Mouse (Mus musculus) kidney, adult 9 months (tissue): ENCODE results near the gene Olfr314.
"Not testable (repeated sequence)": the region's sequence is repeated elsewhere in the genome, so short reads cannot be mapped to it uniquely, and the experiment has no call there.

Experiments
- DNase-seq: peaks from one replicate; pipeline ENCODE4 v3.0.0; 2022

Gene Olfr314

GRCm38 (mm10) chr11:58782480-58783089, at the start of gene Olfr314:
TSS of gene Olfr314 (plus strand) at chr11:58782952.
- DNase-seq = no peak

GRCm38 (mm10) chr11:58733372-58733771, 49.4 kb upstream of the Olfr314 start:
- no peak for DNase-seq

GRCm38 (mm10) chr11:58738792-58739262, 43.9 kb upstream of the Olfr314 start, which contains the start of gene Olfr317:
TSS of gene Olfr317 (minus strand) at chr11:58739212.
- no peak for DNase-seq

GRCm38 (mm10) chr11:58751096-58751495, 31.7 kb upstream of the Olfr314 start:
- DNase-seq = not testable (repeated sequence)

DNA sequence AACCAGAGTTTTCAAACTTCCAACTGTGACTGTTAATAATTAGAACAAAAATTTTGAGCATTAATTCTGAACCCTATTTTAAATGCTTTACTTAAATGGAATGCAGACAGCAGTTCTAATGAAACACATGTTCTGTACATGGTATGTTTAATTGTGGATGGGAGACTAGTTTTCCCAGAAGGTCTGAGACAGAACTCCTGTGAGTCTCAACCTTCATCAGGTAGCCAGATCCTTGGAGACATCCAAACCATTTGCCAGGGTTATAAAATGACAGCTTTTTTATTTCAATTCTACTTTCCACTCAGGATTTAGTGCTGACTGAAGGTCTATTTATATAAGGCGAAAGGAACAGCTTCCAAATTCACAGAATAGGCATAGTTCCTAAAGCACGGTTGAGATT, 30.3 kb upstream of the Olfr314 start, which contains the start of gene Olfr316:
Gene Olfr316, plus strand, starts transcription at position 301 of the 400 bp plus-strand sequence.
- no peak for DNase-seq

GRCm38 (mm10) chr11:58772888-58773287, 9.9 kb upstream of the Olfr314 start, which contains the start of gene Olfr315:
TSS of gene Olfr315 (plus strand) at chr11:58773188.
- no peak for DNase-seq

DNA sequence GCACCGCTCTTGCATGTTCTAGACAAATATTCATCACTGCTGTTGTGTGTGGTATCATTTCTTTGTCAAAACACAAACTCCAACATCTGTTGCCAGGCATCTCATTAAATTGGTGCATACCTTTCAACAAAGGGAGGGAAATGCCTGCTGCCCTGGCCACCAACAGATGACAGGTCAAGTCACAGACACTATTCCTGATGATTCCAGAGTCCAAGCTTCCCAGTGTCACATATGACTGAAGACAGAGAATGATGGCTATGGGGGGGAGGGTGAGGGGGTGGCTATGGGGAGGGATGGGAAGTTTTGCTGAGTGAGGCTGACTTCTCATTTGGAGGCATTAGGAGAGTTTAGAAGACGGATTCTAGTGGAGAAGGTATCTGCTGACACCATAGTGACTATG, 1.4 kb downstream of the Olfr314 start:
- DNase-seq = no peak

GRCm38 (mm10) chr11:58787651-58788050, 4.9 kb downstream of the Olfr314 start:
- no peak for DNase-seq

GRCm38 (mm10) chr11:58788346-58788745, 5.6 kb downstream of the Olfr314 start:
- DNase-seq = no peak

DNA sequence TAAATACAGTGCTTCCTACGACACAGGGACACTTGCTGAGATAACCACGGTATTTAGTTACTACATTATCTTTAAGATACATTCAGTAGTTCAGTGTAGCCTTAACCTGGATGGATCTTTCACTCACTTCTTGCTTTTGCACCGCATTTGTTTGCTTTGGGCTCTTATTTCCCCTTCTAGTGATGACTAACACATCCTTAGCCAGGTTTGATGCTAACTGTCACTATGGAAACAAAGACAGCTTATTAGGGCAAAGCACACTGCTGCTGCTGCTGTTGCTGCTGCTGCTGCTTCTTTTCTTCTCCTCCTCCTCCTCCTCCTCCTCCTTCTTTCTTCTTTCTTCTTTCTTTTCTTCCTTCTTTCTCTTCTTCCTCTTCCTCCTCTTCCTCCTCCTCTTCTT, 6.8 kb downstream of the Olfr314 start:
- DNase-seq = no peak

DNA sequence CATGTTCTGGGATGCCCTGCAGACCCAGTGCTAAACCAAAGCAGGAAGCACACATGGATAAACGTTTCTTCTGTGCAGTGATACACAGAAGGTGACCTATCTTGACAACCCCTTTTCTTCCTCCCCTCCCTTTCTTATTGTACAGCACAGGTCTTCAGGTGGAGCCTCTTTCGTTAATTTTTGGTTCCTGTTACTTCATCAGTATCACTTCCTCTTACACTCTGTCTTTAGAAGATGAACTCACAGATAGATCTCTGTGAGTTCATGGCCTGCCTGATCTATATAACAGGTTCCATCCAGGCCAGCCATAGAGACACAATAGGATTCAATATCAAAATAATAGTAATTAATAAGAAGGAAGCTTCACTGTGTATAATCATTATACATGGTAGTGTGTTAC, 7.3 kb downstream of the Olfr314 start:
- no peak for DNase-seq

- no peak for DNase-seq
These were observed 7.9 kb downstream of the Olfr314 start for GRCm38 (mm10) chr11:58790646-58791045.

DNA sequence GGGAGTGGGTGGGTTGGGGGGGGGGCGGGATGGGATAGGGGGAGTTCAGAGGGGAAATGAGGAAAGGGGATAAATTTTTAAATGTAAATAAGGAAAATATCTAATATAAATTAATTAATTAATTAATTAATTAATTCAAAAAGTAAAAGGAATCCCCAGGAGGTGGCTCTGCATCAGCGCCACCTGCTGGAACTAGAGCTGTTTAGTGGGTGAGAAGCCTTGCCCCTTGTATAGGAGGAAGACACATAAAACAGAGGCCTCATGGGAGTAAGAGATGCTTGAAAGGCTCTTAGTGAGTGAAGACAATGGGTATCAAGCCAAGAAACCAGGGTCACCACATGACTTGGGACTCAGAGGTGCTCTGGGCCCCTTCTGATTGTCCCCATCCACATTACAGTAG, 13.1 kb downstream of the Olfr314 start:
- no peak for DNase-seq

- no peak for DNase-seq
These were observed 14.1 kb downstream of the Olfr314 start for GRCm38 (mm10) chr11:58796850-58797249.

DNA sequence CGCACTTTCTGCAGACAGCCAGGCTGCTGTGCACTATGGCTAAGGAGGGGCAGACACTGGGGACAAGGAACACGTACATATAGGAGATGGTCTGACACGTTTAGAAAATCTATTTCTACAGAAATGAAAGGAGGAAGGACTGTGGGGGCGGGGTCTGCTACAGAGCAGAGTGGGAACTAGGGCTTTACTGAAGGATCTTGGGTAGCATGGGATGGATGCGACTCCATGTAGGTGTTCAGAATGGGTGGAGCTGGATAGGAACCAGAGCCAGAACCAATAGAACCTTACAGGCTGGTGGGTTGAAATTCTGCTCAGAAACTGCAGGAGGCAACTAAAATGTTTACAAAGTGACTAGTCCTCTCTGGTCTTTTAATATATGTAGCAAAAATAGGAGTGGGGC, 17.0 kb downstream of the Olfr314 start:
- no peak for DNase-seq

- DNase-seq = no peak
These were observed 18.9 kb downstream of the Olfr314 start, which contains the start of gene Fam183b for GRCm38 (mm10) chr11:58801558-58802228. TSS of gene Fam183b (minus strand) at chr11:58801960.

- no peak for DNase-seq
These were observed 21.1 kb downstream of the Olfr314 start for GRCm38 (mm10) chr11:58803871-58804270.

GRCm38 (mm10) chr11:58804393-58804792, 21.6 kb downstream of the Olfr314 start:
- DNase-seq = no peak

DNA sequence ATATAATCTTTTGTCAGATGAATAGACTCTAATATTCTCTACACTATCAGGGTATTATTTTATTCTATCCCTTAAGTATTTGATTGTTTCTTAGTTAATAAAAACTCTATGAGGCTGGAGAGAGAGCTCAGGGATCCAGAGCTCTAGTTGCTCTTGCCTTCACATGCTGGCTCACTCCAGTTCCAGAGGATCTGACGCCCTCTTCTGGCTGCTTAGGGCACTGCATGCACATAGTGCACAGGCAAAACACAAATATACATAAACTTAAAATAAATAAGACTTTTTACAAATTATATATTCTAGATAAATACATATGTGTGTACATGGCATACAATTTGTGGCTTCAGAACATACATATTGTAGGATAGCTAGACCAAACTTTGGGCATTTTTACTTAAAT, 29.2 kb downstream of the Olfr314 start:
- no peak for DNase-seq

DNA sequence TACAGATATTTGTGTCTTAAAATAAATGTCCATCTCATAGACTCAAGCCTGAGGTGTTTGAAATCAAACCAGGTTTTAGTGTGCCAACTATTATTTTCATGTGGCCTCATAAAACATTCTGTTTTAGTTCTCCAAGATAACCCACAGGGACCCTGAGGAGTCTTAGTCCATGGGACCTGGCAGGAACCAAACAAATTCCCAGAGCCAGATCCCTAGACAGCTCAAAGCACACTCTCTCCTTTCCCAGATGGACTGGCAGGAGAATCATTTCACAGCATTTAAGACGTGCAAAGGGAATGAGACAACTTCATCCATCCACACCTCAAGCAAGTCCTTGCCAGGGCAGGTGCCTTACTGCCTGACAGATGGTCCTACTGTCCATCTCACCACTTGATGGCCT, 31.9 kb downstream of the Olfr314 start, which contains the start of gene Olfr313:
Gene Olfr313, plus strand, starts transcription at position 301 of the 400 bp plus-strand sequence.
- not testable (repeated sequence) for DNase-seq

DNA sequence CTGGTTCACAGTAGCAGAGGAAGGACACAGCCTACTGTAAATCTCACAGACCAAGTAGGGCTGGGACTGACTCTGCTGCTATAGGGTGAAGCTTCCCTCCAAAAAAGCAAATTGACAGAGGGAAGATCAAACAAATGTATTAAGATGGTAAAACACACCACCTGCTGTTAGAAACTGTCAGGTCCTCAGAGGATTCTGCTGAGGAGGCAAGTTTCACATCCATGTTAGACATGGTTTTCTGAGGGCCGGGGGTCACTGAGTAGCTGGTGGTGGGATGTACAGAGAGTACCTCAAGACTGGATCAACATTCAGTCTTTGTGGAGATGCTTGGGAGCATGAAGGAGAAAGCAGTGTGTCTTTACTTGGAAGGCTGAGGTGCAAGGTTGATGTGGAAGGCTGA, 32.9 kb downstream of the Olfr314 start:
- DNase-seq = no peak

DNA sequence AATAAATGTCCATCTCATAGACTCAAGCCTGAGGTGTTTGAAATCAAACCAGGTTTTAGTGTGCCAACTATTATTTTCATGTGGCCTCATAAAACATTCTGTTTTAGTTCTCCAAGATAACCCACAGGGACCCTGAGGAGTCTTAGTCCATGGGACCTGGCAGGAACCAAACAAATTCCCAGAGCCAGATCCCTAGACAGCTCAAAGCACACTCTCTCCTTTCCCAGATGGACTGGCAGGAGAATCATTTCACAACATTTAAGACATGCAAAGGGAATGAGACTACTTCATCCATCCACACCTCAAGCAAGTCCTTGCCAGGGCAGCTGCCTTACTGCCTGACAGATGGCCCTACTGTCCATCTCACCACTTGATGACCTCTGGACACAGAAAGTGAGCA, 46.2 kb downstream of the Olfr314 start, which contains the start of gene Olfr312:
Gene Olfr312, plus strand, starts transcription at position 301 of the 400 bp plus-strand sequence.
- not testable (repeated sequence) for DNase-seq

DNA sequence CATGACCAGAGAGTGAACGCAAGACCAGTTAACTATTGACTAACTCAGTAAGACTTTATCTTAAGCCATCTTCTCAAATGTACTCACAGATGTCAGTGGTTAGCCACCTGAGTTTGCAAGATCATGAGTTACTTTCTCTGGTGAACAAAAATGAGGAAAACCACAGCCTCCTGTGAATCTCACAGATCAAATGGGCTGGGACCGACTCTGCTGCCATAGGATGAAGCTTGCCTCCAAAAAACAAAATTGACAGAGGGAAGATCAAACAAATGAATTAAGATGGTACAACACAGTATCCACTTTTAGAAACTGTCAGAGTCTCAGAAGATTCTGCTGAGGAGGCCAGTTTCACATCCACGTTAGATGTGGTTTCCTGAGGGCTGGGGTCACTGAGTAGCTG, 47.0 kb downstream of the Olfr314 start:
- no peak for DNase-seq

DNA sequence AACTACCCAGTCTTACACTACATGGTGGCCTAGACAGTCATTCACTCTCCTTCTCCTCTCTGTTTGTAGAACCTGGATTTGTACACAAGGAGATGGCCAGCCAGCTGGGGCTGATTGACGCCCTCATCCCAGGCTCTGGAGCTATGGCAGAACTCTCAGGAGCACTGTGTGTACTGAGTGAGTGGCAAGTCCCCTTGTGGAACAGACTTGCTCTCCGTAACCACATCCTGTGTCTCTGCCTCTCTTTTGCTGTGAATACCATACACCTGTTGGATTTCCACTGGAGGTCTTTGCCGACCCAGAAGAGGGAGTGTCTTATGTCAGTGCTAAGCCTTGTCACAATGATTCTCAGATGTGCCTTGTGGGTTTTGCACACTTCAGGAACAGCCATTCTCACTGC, 49.8 kb downstream of the Olfr314 start:
- not testable (repeated sequence) for DNase-seq
